Mouse (Mus musculus) spleen, embryonic (tissue): ENCODE data around the gene Olfr1373.

Source experiments
- CTCF ChIA-PET: fragments of 350-600 bp; sonication (Branson Sonifier 250); formaldehyde crosslinking; loops from one replicate; lab custom pipeline; 2022; lab: Charles Lee

Gene Olfr1373

DNA sequence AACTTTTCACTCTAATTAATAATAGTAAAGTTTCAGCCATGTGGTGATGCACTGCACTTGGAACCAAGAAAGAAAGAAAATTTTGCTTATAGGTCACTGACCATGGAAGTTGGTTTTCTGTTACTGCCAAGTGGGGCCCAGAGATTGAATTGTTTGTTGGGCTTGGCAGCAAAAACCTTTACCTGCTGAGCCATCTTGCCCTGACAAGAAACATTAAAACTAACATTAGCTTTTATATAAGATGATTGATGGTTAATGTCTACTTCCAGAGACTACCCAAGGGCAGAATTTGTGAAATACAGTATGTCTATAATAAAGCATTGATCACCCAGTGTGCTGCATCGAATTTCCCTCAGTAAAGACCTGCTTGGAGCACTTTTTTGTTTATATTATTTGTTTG, 38.9 kb downstream of the Olfr1373 start:
- CTCF ChIA-PET: no interaction called here

DNA sequence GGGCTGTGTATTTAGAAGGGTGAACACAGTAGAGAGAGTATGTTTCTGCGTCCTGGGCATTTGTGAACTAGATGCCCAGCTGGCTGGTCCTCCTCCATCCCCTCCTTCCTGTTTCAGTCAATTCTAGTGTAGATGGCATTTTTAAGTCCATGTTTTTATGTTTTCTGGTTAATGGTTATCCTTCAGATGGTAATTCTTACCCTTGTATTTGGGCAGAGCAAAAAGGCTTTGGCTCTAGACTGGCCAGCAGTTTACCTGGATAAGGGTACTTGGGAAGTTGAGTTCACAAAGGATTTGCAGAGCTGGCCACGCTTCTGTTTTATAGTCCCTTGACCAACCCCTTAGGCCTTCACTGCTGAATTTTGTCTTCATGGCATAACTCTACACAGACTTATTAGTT, 39.3 kb downstream of the Olfr1373 start:
- CTCF ChIA-PET: no interaction called here

DNA sequence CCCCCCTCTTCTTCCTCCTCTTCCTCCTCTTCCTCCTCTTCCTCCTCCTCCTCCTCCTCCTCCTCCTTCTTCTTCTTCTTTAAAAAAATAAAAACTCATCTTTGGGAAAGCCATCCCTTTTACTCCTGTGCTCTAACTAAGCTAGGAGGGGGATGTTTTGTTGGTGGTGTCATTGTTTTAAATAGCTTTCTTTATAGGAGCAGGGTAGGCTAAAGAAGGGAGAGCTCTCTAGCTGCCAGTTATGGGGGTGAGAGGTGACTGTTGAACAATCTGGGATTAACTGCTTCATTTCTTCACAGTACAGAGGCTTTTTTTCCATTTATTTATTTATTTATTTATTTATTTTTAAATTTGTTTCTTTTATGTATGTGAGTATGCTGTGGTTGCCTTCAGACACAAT, 39.8 kb downstream of the Olfr1373 start:
- CTCF ChIA-PET: interaction anchor here (0.6 kb wide), 1 partner anchor 13 kb away, joined by 15 read pairs; no protein-coding TSS in a partner anchor

DNA sequence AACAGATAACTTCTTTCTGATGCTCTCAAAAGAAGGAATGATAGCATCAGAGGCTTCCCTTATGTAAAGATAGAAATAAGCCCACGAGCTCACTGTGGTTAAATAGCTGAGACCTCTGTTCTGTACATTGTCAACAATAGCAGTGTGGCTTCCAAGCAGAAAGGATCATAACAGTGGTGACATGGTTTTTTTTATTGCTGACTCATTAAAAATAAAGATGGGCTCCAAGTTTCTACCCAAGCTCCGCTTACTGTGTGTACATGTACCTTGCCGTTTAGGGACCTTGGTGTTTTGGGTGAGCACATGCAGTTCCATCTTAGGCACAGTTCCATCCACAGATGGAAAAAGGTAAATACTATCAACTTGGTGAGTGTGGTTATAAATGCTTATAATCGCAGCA, 42.4 kb downstream of the Olfr1373 start:
- CTCF ChIA-PET: no interaction called here

DNA sequence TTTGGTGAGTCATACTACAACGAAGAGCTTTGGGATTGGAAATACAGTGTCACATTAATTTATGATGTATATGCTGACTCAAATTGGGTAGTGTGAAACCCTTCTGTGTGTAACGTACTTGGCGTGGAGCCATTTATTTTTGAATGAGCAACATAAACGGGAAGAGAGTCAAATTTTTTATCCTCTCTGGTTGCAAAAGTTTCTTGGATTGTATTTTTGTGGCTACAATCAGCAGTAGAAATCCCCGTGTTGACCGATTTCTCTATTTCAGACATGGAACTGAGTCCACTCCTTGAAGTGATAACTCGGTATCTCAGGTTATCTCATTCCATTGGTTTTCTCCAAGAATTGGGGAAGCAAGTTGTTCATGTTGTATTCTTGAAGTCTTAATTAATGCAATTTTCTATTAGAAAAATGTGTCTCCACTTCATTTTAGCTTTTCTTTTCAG, 45.5 kb downstream of the Olfr1373 start:
- CTCF ChIA-PET: no interaction called here

DNA sequence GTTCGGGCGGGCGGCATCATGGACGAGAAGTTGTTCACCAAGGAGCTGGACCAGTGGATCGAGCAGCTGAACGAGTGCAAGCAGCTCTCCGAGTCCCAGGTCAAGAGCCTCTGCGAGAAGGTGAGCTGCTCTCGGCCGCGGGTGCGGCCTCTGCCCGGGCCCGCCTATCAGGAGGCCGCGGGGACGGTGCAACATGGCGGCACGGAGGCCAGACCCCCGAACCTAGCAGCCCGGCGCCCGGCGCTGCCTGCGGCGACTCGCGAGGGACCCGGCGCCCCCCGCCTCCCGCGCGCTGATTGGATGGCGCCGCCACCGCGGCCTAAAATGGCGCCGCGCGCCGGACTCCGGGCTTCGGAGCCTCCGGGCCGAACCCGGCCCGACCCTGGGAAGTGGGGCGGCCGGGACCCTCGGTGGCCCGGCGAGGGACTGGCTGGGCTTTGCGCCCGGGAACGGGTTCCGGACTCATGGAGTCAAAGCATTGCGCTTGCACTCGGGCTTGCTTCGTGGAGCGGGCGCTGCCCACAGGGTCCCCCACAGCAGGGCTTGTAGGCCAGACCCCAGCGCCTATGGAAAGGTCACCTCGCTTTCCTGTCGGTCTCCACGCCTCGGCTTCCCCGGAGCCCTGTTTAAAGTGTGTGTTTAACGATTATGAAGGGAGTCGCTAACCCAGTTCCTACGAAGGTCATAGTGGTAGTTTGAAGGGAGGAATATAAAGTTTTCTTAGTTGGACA, 46.1 kb downstream of the Olfr1373 start:
- CTCF ChIA-PET: no interaction called here

DNA sequence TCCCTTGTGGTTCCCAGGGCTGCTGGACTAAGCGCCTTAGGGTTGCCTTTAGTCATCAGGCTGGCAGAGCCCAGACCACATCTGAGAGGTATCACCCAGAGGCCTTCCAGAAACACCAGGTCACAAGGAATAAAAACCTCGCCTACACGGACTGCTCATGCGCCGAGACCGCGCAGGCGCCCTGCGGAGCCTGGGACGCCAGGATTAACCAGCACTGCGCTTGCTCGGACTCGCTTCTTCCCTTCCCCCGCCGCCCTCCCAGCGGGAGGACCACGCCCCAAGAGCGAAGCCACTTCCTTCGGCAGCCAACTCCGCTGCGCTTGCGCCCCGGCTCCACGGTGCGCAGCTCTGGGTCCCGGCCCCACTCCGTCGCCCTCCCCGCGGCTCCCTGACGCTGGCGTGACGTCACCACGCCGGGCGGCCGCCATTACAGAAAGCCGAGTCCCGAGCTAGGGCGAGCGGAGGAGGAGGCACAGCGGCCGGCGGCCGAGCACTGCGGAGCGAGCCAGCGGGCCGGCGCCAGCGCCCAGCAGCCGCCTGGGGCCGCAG, 46.9 kb downstream of the Olfr1373 start, which contains the start of gene Ppp2ca:
Gene Ppp2ca, plus strand, starts transcription at position 284 of the 549 bp plus-strand sequence.
- CTCF ChIA-PET: no interaction called here

DNA sequence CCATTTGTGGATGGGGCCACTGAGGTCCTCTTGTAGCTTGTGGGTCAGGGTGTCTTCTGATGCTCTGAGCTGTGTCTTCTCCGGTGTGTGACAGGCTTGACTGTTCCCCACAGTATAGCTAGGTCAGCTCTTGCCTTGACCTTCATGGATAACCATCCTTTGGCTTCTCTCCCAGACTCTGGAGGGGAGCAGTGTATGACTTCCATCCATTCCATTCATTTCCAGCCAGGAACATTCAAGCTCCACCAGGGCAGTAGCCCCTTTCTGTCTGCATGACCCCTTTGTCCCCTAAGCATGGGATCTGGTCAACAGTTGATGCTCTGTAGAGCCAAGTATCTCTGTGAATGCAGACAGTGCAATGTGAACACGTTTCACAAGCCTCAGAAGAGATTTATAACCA, 47.7 kb downstream of the Olfr1373 start:
- CTCF ChIA-PET: interaction anchor here (0.5 kb wide), 1 partner anchor 30 kb away, joined by 4 read pairs; no protein-coding TSS in a partner anchor

DNA sequence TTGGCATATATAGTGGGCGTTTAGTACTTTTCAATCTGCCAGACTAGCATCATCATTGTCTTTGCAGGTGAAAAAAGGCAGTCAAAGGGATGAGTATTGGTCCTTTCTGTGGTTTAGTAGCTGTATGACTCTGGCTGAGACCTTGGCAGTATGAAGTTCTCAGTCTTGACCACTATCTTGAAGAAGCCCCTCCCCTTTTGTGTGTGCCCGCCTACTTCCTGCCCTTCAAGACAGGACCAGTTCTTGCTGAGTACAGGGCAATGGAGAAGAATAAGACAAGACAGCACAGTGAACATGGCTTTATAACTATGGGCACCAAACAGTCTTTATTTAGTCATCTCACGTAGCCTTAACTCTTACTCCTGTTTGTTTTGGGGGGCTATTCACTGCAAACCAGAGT, 48.3 kb downstream of the Olfr1373 start:
- CTCF ChIA-PET: no interaction called here
